Mouse (Mus musculus): ENCODE measurements at regions not wholly inside any gene's neighbourhood (a gene's known extent, or its start where the extent isn't known, plus 50 kb on each side); places are given as distances from the start of the nearest gene placed in this dataset.

DNA sequence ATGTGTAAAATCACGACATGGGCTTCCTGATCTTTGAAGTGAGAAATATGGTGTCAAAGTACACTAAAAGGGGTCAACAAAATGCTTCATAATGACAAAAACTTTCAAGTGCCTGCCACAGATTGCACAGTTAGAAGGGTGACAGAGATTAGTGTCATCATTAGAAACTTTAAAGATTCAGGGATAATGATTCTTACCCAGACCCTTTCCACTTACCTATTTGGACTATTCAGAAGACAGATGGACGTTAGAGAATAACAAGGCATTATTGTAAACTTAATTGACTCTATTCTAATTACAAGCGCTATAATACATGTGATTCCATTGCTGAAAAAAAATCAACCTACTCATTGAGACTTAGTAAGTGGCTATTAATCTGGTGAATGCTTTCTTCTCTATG, 162.6 kb upstream of the Pcdh20 start:
- no peak overlapping the region for H3K4me3 ChIP-seq (replicated peaks; ENCODE audit: low read length)
- no peak for ATAC-seq
- H3K27me3 ChIP-seq (replicated peaks; ENCODE audit: control insufficient read depth, insufficient read depth, low read length): no peaks in the 10 kb centered on the region
- no peak overlapping the region for H3K9ac ChIP-seq (replicated peaks; ENCODE audit: low read depth, low read length)
- 23% methylated on average over 3 of the region's 3 CpGs for WGBS
- H3K36me3 ChIP-seq (ENCODE audit: control insufficient read depth, insufficient read depth): no peaks in the 10 kb centered on the region
- no peak overlapping the region for H3K27ac ChIP-seq (ENCODE audit: low read length)
- H3K9me3 ChIP-seq (ENCODE audit: control insufficient read depth, low read length): no peaks in the 10 kb centered on the region
- H3K4me2 ChIP-seq (ENCODE audit: low read length): no peak overlapping the region
- no peaks in the 10 kb centered on the region for H3K4me1 ChIP-seq (replicated peaks; ENCODE audit: control insufficient read depth, insufficient read depth, low read length)

DNA sequence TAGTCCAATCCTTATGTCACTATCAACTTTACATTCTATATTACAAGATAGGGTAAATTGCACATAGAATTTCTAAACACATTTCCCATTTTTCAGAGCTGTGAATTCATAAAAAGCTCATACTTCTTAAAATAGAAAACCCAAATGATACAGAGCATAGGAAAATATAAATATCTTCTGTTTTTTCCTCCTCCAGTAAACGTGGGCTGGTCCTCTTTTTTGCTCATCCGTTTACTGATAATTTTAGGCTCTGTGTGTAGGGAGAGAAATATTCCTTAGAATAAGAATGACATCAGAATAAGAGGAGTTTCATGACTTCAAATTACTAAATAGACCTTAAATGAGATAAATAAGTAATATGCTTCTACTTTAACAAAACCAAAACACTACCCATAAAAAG, 124.2 kb upstream of the Pcdh20 start:
- Histone ChIP-seq H3K4me3 (replicated peaks; ENCODE audit: low read length) (no peak overlapping the region), H3K36me3 (ENCODE audit: control insufficient read depth, insufficient read depth) (no peaks in the 10 kb centered on the region), H3K27ac (ENCODE audit: low read length) (no peak overlapping the region), H3K9ac (replicated peaks; ENCODE audit: low read depth, low read length) (no peak overlapping the region), H3K27me3 (replicated peaks; ENCODE audit: control insufficient read depth, insufficient read depth, low read length) (no peaks in the 10 kb centered on the region), H3K9me3 (ENCODE audit: control insufficient read depth, low read length) (no peaks in the 10 kb centered on the region), H3K4me2 (ENCODE audit: low read length) (no peak overlapping the region), H3K4me1 (replicated peaks; ENCODE audit: control insufficient read depth, insufficient read depth, low read length) (no peaks in the 10 kb centered on the region)
- ATAC-seq: no peak
- 74% methylated on average over 2 of the region's 2 CpGs for WGBS

DNA sequence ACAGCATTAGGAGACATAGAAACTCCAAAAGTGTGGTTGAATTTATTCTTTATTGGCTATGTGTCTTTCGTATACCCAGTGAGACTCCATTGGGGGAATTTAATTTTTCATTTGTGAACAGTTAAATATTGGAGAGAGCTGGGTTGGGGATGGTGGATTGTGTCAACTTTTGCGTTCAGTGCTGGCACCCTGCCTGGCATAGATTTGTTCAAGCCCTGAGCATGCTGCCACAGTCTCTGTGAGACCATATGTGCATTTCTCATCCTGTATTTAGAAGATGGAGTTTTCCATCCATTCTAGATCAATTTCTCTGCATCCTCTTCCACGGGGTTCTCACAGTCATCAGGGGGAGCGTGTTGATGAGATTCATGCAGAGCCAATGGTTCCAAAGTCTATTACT, 98.9 kb upstream of the Pcdh20 start:
- no peak overlapping the region for H3K4me3 ChIP-seq (replicated peaks; ENCODE audit: low read length)
- WGBS: 53% methylated on average over 4 of the region's 4 CpGs
- no peaks in the 10 kb centered on the region; the same call in 1 of the 2 replicates for H3K4me1 ChIP-seq (replicated peaks; ENCODE audit: control insufficient read depth, insufficient read depth, low read length)
- H3K9ac ChIP-seq (replicated peaks; ENCODE audit: low read depth, low read length): no peak overlapping the region
- no peaks in the 10 kb centered on the region for H3K9me3 ChIP-seq (ENCODE audit: control insufficient read depth, low read length)
- H3K27me3 ChIP-seq (replicated peaks; ENCODE audit: control insufficient read depth, insufficient read depth, low read length): no peaks in the 10 kb centered on the region
- H3K36me3 ChIP-seq (ENCODE audit: control insufficient read depth, insufficient read depth): no peaks in the 10 kb centered on the region
- 0 out of 2 replicates have a peak overlapping the region, but pooled peaks have one; percentile 29 for H3K27ac ChIP-seq (ENCODE audit: low read length)
- peak; percentile 93 for ATAC-seq
- H3K4me2 ChIP-seq (ENCODE audit: low read length): no peak overlapping the region

DNA sequence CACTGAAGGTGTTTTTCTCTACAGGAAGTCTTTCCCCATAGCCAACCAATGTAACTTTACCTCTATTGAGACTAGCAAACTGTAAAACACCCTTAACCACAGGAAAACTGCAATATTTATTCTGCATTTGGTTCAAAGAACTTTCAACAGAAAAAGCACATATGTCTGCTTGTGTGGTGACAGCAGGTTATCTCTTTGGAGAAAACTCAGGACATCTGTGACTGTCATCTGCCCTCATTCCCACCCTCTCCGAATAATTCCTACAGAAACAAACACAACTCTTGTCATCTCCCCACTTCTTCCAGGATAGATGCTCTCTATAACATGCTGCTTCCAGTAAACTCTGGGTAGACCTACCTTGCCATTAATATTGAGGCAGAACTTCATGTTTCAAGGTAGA, 96.4 kb upstream of the Pcdh20 start:
- no peak overlapping the region for H3K4me2 ChIP-seq (ENCODE audit: low read length)
- WGBS: 48% methylated on average over 1 of the region's 1 CpGs
- no peaks in the 10 kb centered on the region for H3K9me3 ChIP-seq (ENCODE audit: control insufficient read depth, low read length)
- no peaks in the 10 kb centered on the region; the same call in 1 of the 2 replicates for H3K4me1 ChIP-seq (replicated peaks; ENCODE audit: control insufficient read depth, insufficient read depth, low read length)
- 0 out of 2 replicates have a peak, but pooled peaks have one; percentile 33 for ATAC-seq
- no peak overlapping the region for H3K9ac ChIP-seq (replicated peaks; ENCODE audit: low read depth, low read length)
- H3K27me3 ChIP-seq (replicated peaks; ENCODE audit: control insufficient read depth, insufficient read depth, low read length): no peaks in the 10 kb centered on the region
- H3K4me3 ChIP-seq (replicated peaks; ENCODE audit: low read length): no peak overlapping the region
- no peak overlapping the region for H3K27ac ChIP-seq (ENCODE audit: low read length)
- no peaks in the 10 kb centered on the region for H3K36me3 ChIP-seq (ENCODE audit: control insufficient read depth, insufficient read depth)

DNA sequence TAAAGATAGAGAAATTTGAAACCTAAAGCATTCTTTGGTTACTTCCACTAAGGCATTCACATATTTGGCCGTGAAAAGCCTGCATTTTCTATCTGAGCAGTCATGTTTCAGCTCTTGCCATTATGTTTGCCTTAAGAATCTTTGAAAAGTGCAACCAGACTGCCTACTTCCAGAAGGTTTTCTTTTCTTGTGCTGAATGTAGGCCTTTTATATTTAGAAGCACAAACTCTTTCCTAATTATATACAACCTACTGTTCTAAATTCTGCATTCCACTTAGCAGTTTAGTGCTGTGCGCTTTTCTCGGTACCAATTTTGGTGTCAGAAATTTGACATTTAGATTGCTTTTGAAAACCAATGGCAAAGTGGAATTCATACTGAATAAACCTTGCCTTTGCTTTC, 72.4 kb upstream of the Pcdh20 start:
- 63% methylated on average over 3 of the region's 3 CpGs for WGBS
- ATAC-seq: peak; percentile 45; the same call in 1 of the 2 replicates
- Histone ChIP-seq H3K4me2 (ENCODE audit: low read length) (no peak overlapping the region), H3K27ac (ENCODE audit: low read length) (no peak overlapping the region), H3K27me3 (replicated peaks; ENCODE audit: control insufficient read depth, insufficient read depth, low read length) (no peaks in the 10 kb centered on the region), H3K9ac (replicated peaks; ENCODE audit: low read depth, low read length) (no peak overlapping the region), H3K36me3 (ENCODE audit: control insufficient read depth, insufficient read depth) (no peaks in the 10 kb centered on the region), H3K4me3 (replicated peaks; ENCODE audit: low read length) (no peak overlapping the region), H3K4me1 (replicated peaks; ENCODE audit: control insufficient read depth, insufficient read depth, low read length) (no peaks in the 10 kb centered on the region), H3K9me3 (ENCODE audit: control insufficient read depth, low read length) (no peaks in the 10 kb centered on the region)

DNA sequence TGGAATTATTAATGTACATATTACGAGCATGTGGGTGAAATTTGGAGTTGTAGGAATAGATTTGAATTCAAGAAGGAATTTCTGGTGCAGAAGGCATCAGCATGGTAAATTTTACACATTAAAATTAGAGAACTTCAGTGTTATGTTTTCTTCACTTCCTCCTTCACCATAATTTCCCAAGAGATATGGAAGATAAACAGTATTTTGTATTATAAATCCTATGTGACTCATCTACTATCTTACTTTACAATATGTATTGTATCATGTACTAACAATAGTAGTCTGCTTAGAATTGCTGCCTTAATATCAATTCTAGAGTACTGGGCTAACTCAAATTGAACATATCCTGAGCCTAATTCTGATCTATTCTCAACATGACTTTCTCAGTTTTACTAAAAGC, 71.3 kb upstream of the Pcdh20 start:
- H3K4me2 ChIP-seq (ENCODE audit: low read length): no peak overlapping the region
- H3K4me3 ChIP-seq (replicated peaks; ENCODE audit: low read length): no peak overlapping the region
- H3K9ac ChIP-seq (replicated peaks; ENCODE audit: low read depth, low read length): no peak overlapping the region
- no peak for ATAC-seq
- H3K4me1 ChIP-seq (replicated peaks; ENCODE audit: control insufficient read depth, insufficient read depth, low read length): no peaks in the 10 kb centered on the region
- H3K27me3 ChIP-seq (replicated peaks; ENCODE audit: control insufficient read depth, insufficient read depth, low read length): no peaks in the 10 kb centered on the region
- no peaks in the 10 kb centered on the region for H3K9me3 ChIP-seq (ENCODE audit: control insufficient read depth, low read length)
- 89% methylated on average over 1 of the region's 1 CpGs for WGBS
- no peak overlapping the region for H3K27ac ChIP-seq (ENCODE audit: low read length)
- H3K36me3 ChIP-seq (ENCODE audit: control insufficient read depth, insufficient read depth): no peaks in the 10 kb centered on the region

All from forebrain, embryonic 16.5 days (tissue).